Mouse (Mus musculus): ENCODE data around the gene Poc1a.

Gene Poc1a

DNA sequence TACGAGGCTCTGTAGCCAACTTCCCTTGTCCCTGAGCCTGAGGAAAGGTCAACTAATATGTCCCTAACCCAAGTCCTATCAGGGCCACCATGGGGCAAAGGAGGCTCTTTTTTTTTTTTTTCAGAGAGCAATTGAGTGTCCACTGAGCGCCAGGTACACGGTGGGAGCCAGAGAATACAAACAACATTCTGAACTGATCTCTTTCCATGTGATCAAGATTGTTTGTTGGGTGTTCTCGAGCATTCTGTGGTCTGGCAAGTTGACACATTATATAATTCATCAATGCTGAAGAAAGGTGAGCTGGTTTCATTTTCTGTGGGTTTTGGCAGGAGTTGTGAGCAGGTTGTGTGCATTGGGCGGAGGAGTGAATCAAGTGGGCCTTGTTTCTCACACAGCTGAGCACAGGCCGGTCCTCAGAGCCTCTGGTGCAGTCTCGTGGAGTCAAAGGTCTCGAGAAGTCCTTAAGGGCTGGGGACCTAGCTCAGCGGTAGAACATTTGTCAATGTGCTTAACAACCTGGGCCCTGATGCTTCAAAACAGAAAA lies 17.4 kb upstream of the Poc1a start:
- peak in 1 of 2 experiments; percentile 40 for DNase-seq (ENCODE audit: inconsistent age in 2 of 2, low spot score in 1 of 2)

DNA sequence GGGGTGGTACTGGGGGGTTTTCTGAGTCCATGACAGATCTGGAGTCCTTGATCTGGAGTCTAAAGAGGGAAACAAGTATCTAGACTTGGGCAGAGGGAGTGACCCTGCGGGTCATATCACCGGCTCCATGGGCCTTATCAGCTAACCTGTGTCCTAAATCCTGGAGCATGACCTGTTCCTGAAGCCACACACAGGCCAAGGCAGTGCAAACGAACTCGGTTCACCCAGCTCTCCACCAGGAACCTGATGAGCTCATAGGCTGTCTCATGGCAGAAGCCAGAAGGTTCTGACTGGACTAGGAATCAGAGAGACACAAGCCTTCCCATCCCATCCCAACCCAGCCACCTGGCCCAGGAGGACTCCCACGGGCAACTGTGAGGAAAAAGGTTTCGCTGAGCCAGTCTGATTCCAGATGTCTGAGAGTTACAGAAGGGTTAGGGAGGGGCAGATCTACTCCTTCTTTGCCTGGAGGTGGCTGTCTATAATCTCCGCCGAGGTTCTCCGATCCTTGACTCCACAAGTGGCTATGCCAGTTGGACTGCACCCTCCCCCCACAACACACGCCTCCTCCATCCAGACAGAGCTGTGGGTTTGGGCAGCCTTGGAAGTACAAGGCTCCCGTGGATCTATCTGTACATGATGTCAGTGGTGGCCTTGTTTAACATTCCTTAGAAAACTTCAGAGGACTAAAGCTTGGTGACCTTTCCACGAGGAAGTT lies 15.3 kb upstream of the Poc1a start:
- DNase-seq (ENCODE audit: inconsistent age in 2 of 2, low spot score in 1 of 2) = peak; percentile 92 to 95

DNA sequence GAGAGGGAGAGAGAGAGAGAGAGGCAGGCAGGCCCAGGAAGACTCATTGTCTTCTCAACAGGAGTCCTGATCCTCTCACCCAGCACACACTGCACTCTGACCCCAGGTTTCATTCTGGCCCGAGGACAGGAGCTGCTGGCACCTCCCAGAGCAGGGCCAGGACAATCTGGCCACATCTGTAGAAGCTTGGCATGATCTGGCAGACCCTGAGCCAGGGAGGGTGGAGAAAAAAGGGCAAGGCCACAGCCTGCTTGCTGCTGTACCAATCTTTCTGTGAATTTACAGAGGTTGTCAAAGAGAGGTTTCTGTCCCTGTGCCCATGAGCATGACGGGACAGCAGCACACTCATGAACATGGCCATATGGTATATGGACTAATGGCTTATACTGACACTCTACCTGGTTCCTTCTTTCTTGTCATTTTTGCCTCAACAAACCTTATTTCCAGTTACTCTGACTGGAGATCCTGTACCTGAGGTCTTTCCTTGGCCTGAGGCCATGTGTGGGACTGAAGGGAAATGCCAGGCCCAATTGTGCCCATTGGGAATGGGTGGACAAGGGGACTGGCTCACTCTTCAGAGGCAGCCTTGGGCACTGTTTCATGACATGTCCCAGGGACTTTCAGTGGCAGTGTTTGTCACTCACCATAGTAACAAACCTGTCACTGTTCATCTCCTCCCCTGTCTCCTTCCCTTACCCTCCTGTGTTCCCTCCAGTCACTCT lies 13.8 kb upstream of the Poc1a start:
- DNase-seq (ENCODE audit: inconsistent age in 2 of 2, low spot score in 1 of 2) = peak; percentile 93 to 95

DNA sequence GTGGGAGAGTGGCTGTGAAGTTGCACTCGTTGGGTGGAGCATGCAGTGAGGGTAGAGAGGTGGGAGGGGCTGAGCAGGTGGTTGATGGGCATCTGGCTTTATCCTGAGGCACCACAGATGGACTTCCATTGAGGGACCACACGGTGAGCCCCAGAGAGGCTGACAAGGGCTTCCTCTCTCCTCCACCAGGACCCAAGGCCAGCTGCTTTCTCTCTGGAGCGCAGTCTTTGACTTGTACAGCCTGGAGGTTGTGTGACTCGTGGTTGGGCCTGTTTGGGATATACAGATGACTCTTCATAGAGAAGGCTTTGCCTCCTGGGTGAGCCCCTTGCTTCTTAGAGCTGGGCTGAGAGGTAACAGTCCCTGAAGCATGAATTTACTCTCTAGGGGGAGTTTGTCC lies 12.4 kb upstream of the Poc1a start:
- DNase-seq (ENCODE audit: inconsistent age in 2 of 2, low spot score in 1 of 2) = peak; percentile 59 to 84

DNA sequence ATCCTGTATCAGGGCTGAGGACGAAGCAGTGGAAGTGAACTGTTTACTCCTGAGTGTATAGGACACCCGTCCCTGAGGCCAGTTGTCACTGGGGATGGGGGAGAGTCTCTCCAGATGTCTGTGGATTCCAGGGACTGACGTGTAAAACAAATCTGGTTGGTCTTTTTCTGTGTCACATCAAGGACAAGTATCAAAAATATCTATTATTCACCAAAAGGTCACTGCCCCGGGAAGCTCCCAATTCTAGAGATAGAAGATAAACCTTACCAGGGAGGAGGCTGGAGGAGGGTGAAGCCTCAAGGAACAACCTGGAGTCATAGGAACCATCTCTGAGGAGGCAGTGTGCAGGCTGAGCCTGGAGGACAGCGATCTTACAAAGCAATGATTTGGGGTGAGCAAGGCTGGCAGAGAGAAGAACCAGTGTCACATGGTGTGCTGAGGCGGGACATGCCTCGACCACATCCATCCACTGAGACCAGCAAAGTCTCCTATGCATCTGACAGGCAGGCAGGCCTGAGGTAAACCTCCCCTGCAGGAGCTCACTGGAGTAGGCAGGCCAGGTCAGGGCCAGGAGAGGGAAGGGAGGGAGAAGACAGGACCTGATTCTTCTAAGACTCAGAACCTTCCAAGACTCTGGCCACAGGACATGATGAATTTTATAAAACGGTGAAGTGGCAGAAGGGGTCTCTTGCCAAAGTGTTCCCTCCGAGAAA lies 11.6 kb upstream of the Poc1a start:
- peak; percentile 66 to 90 for DNase-seq (ENCODE audit: inconsistent age in 2 of 2, low spot score in 1 of 2)

DNA sequence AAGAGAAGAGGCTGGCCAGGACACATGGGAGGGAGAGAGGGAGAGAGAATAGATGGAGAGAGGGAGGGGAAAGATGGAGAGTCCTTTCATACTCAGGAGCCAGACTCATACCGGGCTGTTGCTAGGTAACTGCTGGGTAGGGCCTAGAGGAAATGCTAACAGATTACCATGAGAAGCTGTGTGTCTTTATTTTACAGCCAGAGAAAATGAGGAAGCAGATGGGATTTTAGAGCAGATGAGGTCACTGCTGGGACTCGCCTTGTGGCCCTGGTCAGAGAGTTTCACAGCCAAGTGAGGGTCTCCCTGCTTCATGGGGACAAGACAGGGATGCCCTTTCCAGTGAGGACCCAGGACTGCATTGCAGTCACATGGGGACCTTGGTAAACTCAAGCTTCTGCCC lies 11.0 kb upstream of the Poc1a start:
- peak in 1 of 2 experiments; percentile 61 for DNase-seq (ENCODE audit: inconsistent age in 2 of 2, low spot score in 1 of 2)

DNA sequence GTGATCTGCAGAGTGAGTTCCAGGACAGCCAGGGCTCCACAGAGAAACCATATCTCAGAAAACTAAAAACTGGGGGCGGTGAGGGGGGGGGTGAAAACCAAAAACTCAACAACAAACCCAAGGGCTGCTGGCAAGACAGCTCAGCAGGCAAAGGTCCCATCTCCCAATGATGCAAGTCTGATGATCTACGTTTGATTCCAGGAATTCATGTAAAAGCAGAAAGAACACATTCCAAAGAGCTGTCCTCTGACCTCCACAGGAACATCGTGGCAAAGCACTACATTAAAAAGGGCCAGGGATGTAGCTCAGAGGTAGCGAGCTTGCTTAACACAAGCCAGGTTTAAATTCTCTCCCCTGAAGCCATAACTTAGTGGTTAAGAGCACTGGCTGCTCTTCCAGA lies 10.2 kb upstream of the Poc1a start:
- DNase-seq (ENCODE audit: inconsistent age in 2 of 2, low spot score in 1 of 2) = peak; percentile 57 to 81

DNA sequence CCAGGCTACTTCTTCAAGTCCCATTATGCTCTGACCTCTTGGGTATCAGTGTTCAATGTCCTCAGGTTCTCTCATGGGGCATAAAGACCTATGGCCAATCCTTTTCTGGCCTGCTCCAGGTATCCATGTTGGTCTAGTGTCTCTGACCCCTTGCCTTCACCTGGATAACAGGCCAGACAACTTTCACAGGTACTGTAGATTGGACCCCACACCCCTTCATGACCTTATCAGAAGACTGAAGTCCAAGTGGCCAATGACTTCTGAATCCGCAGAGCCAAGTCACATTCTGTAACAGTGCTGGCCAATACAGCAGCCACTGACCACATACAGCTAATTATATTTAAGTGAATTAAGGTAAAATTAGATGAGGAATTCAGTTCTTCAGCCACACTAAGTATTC lies 8.6 kb upstream of the Poc1a start:
- no peak for DNase-seq (ENCODE audit: inconsistent age in 2 of 2, low spot score in 1 of 2)

DNA sequence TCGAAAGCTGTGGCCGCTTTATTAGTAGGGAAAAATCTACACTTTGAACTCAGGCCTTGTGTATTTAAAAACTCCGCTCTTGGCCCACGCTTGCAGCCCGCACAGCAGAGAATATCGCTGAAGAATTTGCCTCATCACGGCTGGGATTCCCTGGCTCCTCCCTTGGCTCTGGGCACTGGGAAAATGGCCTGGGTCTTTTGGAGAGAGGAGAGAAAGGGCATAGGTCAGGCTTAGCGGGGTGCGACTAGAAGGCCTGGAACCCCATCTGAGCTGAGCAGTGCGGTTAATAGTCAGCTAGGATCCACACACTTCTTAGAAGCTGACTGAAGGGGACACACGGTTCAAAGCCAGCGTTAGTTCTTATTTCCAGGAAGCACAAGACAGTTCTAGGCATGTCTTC lies 7.6 kb upstream of the Poc1a start:
- DNase-seq (ENCODE audit: inconsistent age in 2 of 2, low spot score in 1 of 2) = peak in 1 of 2 experiments; percentile 55

DNA sequence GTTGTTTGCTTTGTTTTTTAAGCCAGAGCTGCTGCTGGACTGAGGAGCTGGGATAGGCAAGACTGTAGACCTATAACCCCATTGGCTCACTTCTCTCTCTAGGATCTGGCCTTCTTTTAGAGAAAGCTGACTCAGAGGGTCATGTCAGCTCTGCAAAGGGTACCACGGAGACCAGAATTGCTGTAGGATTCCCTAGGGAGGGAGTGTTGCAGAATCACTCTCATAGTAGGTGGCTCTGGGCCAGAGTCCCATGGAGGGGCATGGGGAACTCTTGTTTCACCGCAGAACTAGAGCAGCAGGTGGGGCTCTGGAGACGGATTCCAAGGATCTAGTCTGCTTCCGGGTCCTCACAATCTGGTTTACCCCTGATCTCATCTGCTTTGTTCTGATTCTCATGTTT lies 7.1 kb upstream of the Poc1a start:
- peak in 1 of 2 experiments; percentile 73 for DNase-seq (ENCODE audit: inconsistent age in 2 of 2, low spot score in 1 of 2)

DNA sequence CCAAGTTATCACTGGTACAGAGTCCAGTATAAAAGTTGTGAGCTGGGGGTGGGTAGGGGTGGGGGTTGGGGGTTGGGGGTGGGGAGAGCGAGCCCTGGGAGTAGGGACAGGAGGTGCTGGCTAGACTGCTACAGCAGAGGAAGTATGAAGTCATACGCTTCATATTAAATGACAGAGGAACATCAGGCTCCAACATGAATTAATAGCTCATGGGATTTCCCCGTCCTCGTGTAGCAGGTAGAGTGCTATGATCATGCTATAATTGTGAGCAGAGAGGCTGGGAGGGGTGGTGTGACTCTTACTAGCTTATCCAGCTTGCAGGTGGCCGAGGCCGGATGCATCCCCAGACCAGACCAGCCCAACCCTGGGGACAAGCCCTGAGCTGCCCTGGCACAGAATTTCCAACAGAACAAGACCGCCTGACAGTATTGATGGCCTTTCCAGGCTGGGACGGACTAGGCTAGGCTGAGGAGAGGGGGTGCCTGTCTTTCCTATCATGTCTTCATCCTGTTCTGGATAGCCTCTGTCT lies 6.1 kb upstream of the Poc1a start:
- DNase-seq (ENCODE audit: inconsistent age in 2 of 2, low spot score in 1 of 2) = no peak

DNA sequence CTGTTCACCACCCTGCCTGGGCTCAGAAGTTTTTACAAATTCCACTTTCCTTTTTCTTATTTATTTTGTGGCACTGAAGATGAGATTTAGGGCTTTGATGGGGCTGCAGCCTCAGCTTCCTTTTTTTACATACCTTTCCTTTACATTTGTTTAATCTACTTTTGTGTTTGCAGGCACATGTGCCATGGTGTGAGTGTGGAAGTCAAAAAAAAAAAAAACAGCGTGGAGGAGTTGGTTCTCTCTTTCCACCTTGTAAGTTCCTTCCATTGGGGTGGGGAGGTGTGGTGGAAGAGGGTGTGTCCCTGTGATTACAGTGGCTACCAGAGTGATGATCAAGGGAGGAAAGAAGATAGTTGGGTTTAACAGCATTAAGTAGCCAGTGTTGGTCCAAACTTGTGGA lies 5.1 kb upstream of the Poc1a start:
- DNase-seq (ENCODE audit: inconsistent age in 2 of 2, low spot score in 1 of 2) = no peak

DNA sequence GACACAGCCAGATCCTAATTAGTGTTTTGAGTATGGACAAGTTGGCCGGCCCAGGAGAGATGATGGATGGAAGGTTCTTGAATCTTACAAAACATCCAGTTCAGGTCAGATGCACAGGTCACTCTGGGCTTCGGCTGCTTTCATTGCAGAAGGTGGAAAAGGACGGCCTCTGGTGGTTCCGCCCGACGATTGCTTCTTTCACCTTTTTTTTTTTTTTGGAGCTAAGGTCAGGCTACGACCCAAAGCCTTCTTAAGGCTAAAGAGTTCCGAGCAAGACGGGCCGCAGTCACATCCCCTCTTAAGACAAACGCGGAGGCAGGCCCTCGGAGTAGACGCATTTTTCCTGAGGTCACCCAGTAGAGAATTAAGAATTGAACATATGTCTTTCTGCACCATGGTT lies 475 bp upstream of the Poc1a start:
- DNase-seq (ENCODE audit: inconsistent age in 2 of 2, low spot score in 1 of 2) = peak; percentile 78 to 88

DNA sequence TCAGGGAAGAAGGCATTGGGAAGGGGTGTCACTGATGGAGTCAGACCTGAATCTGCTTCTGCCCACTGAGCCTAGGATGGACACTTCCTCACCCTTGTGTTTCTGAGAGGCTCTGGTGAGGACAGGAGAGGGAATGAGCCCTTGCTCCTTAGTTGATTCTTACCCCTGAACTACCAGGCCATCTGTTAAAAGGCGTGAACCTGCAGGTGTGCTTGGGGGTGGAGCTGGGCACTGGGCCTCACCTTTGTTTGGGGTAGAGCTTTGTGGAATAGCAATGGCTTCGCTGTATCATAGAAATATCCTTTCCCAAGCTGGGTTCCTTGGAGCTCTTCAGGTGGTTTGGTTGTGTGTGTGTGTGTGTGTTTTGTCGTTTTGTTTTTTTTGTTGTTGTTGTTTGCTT lies 1.2 kb downstream of the Poc1a start:
- DNase-seq (ENCODE audit: inconsistent age in 2 of 2, low spot score in 1 of 2) = peak in 1 of 2 experiments; percentile 39

DNA sequence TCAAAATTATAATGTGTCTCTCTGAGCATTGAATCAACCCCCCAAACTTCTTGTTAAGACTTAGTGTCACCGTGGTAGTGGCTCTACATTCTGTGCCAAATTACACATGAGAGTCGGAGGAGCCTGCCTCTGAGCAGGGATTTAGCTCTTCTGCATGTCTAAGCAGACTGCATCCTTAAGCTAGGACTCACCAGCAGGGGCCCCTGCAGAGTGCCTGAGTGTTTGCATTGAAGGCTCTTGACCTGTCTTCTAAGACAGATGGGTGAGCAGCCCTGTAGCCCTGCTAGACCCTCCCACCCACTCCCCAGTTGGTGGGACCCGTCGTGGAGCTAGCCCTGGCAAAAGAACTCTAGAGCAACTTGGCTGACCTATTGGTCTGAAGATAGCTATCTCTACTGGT lies 6.3 kb downstream of the Poc1a start:
- no peak for DNase-seq (ENCODE audit: inconsistent age in 2 of 2, low spot score in 1 of 2)

DNA sequence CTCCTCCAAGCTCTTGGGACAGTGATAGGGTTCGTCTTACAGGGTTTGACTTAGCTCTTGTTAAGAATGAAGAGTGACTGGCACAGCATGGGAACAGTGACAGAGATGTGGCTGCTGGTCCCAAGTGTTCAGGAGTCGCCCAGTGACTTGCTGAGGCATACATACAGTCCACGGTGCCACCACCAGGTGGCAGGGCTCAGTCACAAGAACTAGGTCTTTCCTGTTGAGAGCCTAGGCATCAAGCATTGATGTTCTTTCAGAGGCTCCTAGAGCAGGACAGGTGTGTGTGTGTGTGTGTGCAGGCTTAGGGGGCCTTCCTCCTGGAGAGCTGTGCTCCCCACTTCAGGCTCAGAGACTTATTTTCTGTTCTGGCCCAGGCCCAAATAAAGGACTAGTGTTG lies 8.0 kb downstream of the Poc1a start:
- peak; percentile 67 to 90 for DNase-seq (ENCODE audit: inconsistent age in 2 of 2, low spot score in 1 of 2)

DNA sequence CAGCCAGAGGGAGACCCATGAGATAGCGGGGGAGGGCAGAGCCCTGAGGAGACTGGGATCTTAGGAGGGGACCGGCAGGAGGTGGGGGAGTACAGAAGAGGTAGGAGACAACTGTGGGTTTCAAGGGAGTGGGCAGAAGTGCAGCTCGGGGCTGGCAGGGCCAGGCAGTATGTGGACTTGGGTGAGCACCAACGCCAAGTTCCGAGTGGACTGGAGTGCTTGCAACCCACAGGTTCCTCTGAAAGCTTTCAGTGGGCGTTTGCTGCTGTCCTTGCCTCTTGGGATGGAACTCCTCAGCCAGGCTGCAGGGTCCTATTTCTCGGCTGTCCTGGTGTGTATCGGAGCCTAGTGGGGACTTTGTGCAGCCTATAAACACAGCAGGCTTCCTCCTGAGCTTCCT lies 9.0 kb downstream of the Poc1a start:
- DNase-seq (ENCODE audit: inconsistent age in 2 of 2, low spot score in 1 of 2) = no peak

DNA sequence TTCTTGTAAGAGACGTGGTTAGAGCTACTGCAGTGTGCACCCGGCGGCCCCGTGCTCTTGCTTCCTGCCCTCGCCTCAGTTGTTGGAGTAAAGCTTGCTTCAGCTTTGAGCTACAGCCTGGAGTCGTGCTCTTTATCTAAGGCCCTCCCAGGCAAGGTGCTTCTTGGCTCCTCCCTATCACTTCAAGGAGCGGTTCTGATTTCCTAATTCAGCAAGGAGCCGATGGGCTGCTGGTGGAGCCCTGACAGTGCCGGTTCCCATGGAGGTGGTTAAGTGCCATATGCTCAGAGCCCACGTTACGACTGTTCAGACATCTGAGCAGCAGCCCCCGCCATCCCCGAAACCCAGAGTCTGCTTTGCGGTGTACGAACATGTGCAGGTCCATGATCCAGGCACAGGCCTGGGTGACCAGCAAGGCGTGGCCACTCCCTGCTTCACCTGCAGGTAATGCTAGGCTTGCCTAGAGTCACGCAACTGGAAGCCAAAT lies 9.8 kb downstream of the Poc1a start:
- DNase-seq (ENCODE audit: inconsistent age in 2 of 2, low spot score in 1 of 2) = no peak

DNA sequence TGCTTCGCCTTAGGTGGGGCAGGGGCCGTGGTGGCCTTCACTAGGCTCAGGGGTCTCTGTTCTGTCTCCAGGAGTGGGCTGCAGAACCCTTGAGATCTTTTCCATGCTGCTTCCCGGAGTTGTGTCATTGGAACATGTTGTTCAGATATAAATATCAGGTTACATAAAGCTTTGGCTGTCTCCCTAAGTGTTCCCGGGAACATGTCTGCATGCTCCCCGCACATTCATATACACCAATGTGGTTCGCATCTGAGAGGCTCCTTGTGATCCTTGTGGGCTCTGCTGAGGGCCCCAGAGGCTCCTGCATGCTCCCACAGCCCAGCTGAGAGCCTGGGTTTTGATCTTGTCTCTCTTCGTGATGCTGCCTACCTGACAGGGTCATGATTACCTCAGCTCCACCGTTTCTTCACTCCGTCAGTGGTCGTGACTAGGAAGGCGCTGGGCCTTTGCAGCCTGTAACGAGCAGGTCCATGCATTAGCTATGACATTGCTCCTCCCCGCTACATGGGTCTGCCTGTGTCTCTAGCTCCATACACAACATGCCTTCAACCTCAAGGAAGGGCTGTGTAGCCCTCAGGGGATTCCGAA lies 12.8 kb downstream of the Poc1a start:
- no peak for DNase-seq (ENCODE audit: inconsistent age in 2 of 2, low spot score in 1 of 2)

DNA sequence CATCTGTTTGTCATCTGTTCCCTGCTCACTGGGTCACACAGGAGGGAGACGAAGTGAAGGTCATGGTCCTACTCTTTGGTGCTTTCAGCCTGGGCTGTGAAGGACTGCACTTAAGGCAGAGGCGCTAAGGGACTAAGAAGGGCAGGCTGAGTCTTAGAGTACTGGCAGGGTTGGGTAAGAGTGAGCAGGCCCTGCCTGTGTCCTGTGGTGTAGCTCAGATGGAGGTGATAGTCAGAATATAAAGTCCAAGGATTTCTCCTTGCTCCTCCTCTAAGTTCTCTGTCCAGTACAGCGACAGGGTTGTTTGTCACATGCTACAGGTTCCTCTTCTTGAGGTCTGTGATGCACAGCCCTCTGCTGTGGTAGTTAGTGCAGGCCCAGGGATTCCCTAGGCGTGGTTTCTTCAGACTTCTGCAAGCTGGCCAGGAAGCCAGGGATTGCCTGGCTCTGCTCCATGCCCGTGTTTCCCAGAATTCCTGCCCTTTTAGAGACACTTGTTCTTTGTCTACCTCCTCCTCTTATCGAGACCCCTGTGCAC lies 15.8 kb downstream of the Poc1a start:
- no peak for DNase-seq (ENCODE audit: inconsistent age in 2 of 2, low spot score in 1 of 2)
